Mouse (Mus musculus): Measurements from ENCODE around the gene Fbxo47. TPM values are rescaled to one million over a fixed set of nuclear protein-coding genes. Genes with fewer than 3 reads are reported as not detected.

The Fbxo47 gene
- polyA plus RNA-seq, 1 experiment from 2014 or later, result 0.71 TPM

GRCm38 (mm10) chr11:97817379-97817778, 66.6 kb downstream of the Fbxo47 start:
- H3K4me3 ChIP-seq, result no peak overlapping the region
- H3K9me3 ChIP-seq, result no peaks in the 10 kb centered on the region
- ATAC-seq (ENCODE audit: low FRiP score), result no peak
- H3K4me2 ChIP-seq, result no peak overlapping the region
- peaks cover 65% of the 10 kb centered on the region for H3K36me3 ChIP-seq
- no peak overlapping the region for H3K9ac ChIP-seq
- WGBS, result 43% methylated on average over 5 of the region's 5 CpGs
- H3K4me1 ChIP-seq (replicated peaks), result peaks cover 70% of the 10 kb centered on the region
- H3K27ac ChIP-seq, result no peak overlapping the region; the same call in 1 of the 2 replicates
- H3K27me3 ChIP-seq, result no peaks in the 10 kb centered on the region

GRCm38 (mm10) chr11:97816916-97817315, 67.0 kb downstream of the Fbxo47 start:
- peaks cover 61% of the 10 kb centered on the region for H3K36me3 ChIP-seq
- WGBS, result 76% methylated on average over 9 of the region's 9 CpGs

GRCm38 (mm10) chr11:97816176-97816575, 67.8 kb downstream of the Fbxo47 start:
- Histone ChIP-seq H3K4me2 (no peak overlapping the region), H3K4me3 (no peak overlapping the region), H3K9me3 (no peaks in the 10 kb centered on the region), H3K36me3 (peaks cover 54% of the 10 kb centered on the region), H3K27me3 (no peaks in the 10 kb centered on the region), H3K9ac (no peak overlapping the region), H3K27ac (no peak overlapping the region), H3K4me1 (replicated peaks) (peaks cover 81% of the 10 kb centered on the region)
- 79% methylated on average over 5 of the region's 5 CpGs for WGBS
- no peak for ATAC-seq (ENCODE audit: low FRiP score)

More at GRCm38 (mm10) chr11:97816916-97817315, 67.0 kb downstream of the Fbxo47 start:
- no peak for ATAC-seq (ENCODE audit: low FRiP score)
- H3K4me3 ChIP-seq, result no peak overlapping the region
- H3K27ac ChIP-seq, result no peak overlapping the region
- H3K4me2 ChIP-seq, result no peak overlapping the region
- peak overlapping the region; percentile 10; the same call in 1 of the 2 replicates for H3K9ac ChIP-seq
- H3K9me3 ChIP-seq, result no peaks in the 10 kb centered on the region
- peaks cover 74% of the 10 kb centered on the region for H3K4me1 ChIP-seq (replicated peaks)
- H3K27me3 ChIP-seq, result no peaks in the 10 kb centered on the region

GRCm38 (mm10) chr11:97815736-97816135, 68.2 kb downstream of the Fbxo47 start:
- H3K4me1 ChIP-seq (replicated peaks), result peaks cover 82% of the 10 kb centered on the region
- WGBS, result 84% methylated on average over 11 of the region's 11 CpGs
- H3K27ac ChIP-seq, result no peak overlapping the region
- no peaks in the 10 kb centered on the region for H3K9me3 ChIP-seq
- H3K9ac ChIP-seq, result peak overlapping the region; percentile 53; the same call in 1 of the 2 replicates
- H3K27me3 ChIP-seq, result no peaks in the 10 kb centered on the region
- no peak overlapping the region for H3K4me3 ChIP-seq
- H3K36me3 ChIP-seq, result peaks cover 49% of the 10 kb centered on the region
- H3K4me2 ChIP-seq, result no peak overlapping the region
- ATAC-seq (ENCODE audit: low FRiP score), result no peak

GRCm38 (mm10) chr11:97813746-97814515, 70.0 kb downstream of the Fbxo47 start:
- ATAC-seq (ENCODE audit: low FRiP score), result no peak
- Histone ChIP-seq H3K4me2 (no peak overlapping the region), H3K36me3 (peaks cover 45% of the 10 kb centered on the region), H3K4me1 (replicated peaks) (peaks cover 94% of the 10 kb centered on the region), H3K9ac (no peak overlapping the region), H3K4me3 (no peak overlapping the region), H3K27me3 (no peaks in the 10 kb centered on the region), H3K27ac (peak overlapping the region; percentile 95), H3K9me3 (no peaks in the 10 kb centered on the region)
- 75% methylated on average over 17 of the region's 17 CpGs for WGBS

- H3K9ac ChIP-seq, result peak overlapping the region; percentile 66
- H3K4me1 ChIP-seq (replicated peaks), result peaks cover 94% of the 10 kb centered on the region
- peak; percentile 43 for ATAC-seq (ENCODE audit: low FRiP score)
- H3K27ac ChIP-seq, result peak overlapping the region; percentile 95
- 0 out of 2 replicates have a peak overlapping the region, but pooled peaks have one; percentile 15 for H3K4me3 ChIP-seq
- H3K4me2 ChIP-seq, result peak overlapping the region; percentile 48
- no peaks in the 10 kb centered on the region for H3K9me3 ChIP-seq
- WGBS, result 42% methylated on average over 7 of the region's 7 CpGs
- no peaks in the 10 kb centered on the region for H3K27me3 ChIP-seq
- H3K36me3 ChIP-seq, result peaks cover 49% of the 10 kb centered on the region
Observed at GRCm38 (mm10) chr11:97813085-97813484, 70.9 kb downstream of the Fbxo47 start.

- H3K4me3 ChIP-seq, result peak overlapping the region; percentile 15; the same call in 1 of the 2 replicates
- peak; percentile 87 for ATAC-seq (ENCODE audit: low FRiP score)
- H3K9me3 ChIP-seq, result no peaks in the 10 kb centered on the region
- peak overlapping the region; percentile 48 for H3K4me2 ChIP-seq
- no peaks in the 10 kb centered on the region for H3K27me3 ChIP-seq
- peaks cover 94% of the 10 kb centered on the region for H3K4me1 ChIP-seq (replicated peaks)
- H3K36me3 ChIP-seq, result peaks cover 51% of the 10 kb centered on the region
- H3K9ac ChIP-seq, result peak overlapping the region; percentile 66
- 20% methylated on average over 3 of the region's 3 CpGs for WGBS
- peak overlapping the region; percentile 95 for H3K27ac ChIP-seq
Observed at GRCm38 (mm10) chr11:97812491-97812921, 71.4 kb downstream of the Fbxo47 start.

GRCm38 (mm10) chr11:97811569-97812362, 72.2 kb downstream of the Fbxo47 start:
- Histone ChIP-seq H3K27ac (peak overlapping the region; percentile 95), H3K27me3 (no peaks in the 10 kb centered on the region), H3K4me2 (peak overlapping the region; percentile 48), H3K9ac (peak overlapping the region; percentile 66), H3K4me3 (0 out of 2 replicates have a peak overlapping the region, but pooled peaks have one; percentile 15), H3K9me3 (no peaks in the 10 kb centered on the region), H3K36me3 (peaks cover 51% of the 10 kb centered on the region), H3K4me1 (replicated peaks) (peaks cover 95% of the 10 kb centered on the region)
- WGBS, result 29% methylated on average over 11 of the region's 13 CpGs
- peak; percentile 21 for ATAC-seq (ENCODE audit: low FRiP score)

- Histone ChIP-seq H3K4me3 (no peak overlapping the region), H3K9ac (0 out of 2 replicates have a peak overlapping the region, but pooled peaks have one; percentile 66), H3K27ac (peak overlapping the region; percentile 95), H3K4me1 (replicated peaks) (peaks cover 98% of the 10 kb centered on the region), H3K4me2 (peak overlapping the region; percentile 48; the same call in 1 of the 2 replicates), H3K27me3 (no peaks in the 10 kb centered on the region), H3K36me3 (peaks cover 43% of the 10 kb centered on the region), H3K9me3 (no peaks in the 10 kb centered on the region)
- ATAC-seq (ENCODE audit: low FRiP score), result no peak
- WGBS, result 10% methylated on average over 3 of the region's 3 CpGs
Observed at GRCm38 (mm10) chr11:97810970-97811369, 73.0 kb downstream of the Fbxo47 start.

- H3K9me3 ChIP-seq, result no peaks in the 10 kb centered on the region
- peaks cover 98% of the 10 kb centered on the region for H3K4me1 ChIP-seq (replicated peaks)
- no peak for ATAC-seq (ENCODE audit: low FRiP score)
- no peak overlapping the region for H3K4me2 ChIP-seq
- no peak overlapping the region for H3K9ac ChIP-seq
- peaks cover 37% of the 10 kb centered on the region for H3K36me3 ChIP-seq
- peak overlapping the region; percentile 95; the same call in 1 of the 2 replicates for H3K27ac ChIP-seq
- H3K27me3 ChIP-seq, result no peaks in the 10 kb centered on the region
- 86% methylated on average over 7 of the region's 7 CpGs for WGBS
- no peak overlapping the region for H3K4me3 ChIP-seq
Observed at GRCm38 (mm10) chr11:97810356-97810755, 73.6 kb downstream of the Fbxo47 start.

GRCm38 (mm10) chr11:97809235-97810121, 74.5 kb downstream of the Fbxo47 start:
- H3K9ac ChIP-seq, result no peak overlapping the region
- H3K4me2 ChIP-seq, result no peak overlapping the region
- ATAC-seq (ENCODE audit: low FRiP score), result no peak
- H3K4me3 ChIP-seq, result no peak overlapping the region
- WGBS, result 75% methylated on average over 7 of the region's 7 CpGs
- no peaks in the 10 kb centered on the region for H3K27me3 ChIP-seq
- H3K9me3 ChIP-seq, result no peaks in the 10 kb centered on the region
- H3K27ac ChIP-seq, result peak overlapping the region; percentile 41
- peaks cover 30% of the 10 kb centered on the region for H3K36me3 ChIP-seq
- H3K4me1 ChIP-seq (replicated peaks), result peaks cover 98% of the 10 kb centered on the region
